ENCODE assay signal across 8 mouse cellular contexts in the genomic region with DNA sequence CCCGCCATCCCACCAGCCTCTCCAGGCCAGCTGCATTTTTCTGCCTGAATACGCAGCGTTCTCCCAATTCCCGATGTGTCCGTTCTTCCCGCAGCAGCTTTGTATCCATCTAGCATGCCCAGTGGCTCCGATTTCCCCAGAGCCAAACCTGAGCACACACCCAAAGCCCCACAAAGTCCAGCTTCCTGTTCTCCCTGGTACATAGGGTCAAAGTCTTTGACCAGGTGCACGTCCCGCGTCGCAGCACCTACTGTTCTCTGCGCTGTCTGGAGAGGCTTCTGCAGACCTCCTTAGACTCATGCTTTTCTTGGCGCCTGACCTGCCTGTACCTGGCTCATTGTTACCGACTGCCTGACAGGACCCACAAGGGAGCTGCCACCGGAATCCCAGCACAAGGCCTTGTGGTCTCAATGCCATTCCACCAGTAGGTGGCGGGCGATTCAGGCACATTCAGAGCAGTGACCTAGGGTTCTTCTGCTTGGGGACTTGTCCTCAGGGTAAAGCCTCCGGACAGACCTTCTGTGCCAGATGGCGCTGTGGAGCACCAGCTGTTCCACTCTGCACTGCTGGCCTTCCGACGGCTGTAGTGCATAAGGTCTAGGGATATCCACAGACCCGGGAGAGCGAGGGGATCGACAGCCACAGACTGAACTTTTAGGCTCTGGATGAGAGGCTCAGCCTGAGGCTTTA. TPM values are rescaled to one million over a fixed set of nuclear protein-coding genes. Genes with fewer than 3 reads are reported as not detected.
DNase-seq lines count a peak whose midpoint lies in the region; ATAC-seq and TF ChIP-seq lines count a peak whose summit lies in the region.

No protein-coding gene starts in this region.

- peak; percentile 93 for DNase-seq in CD4-positive, CD25-positive, alpha-beta regulatory T cell, adult 2 months (ENCODE audit: low read depth, low spot score)
- peak; percentile 66 for DNase-seq in brain, embryonic 18.5 days (ENCODE audit: low read depth, low spot score)
- peak; percentile 98 for DNase-seq in kidney, postnatal 0 days (ENCODE audit: low spot score)
- peak; percentile 94 for DNase-seq in liver, adult 2 months (ENCODE audit: extremely low read depth, low read depth, low spot score)
- DNase-seq in spleen, postnatal 4 days (ENCODE audit: low spot score in 2 of 2), result peak; percentile 89 to 94

- peak; percentile 99 for TF ChIP-seq CTCF in kidney, postnatal 0 days (IDR thresholded peaks at IDR 0.05; ENCODE audit: low read depth)
- peak; percentile 97 for TF ChIP-seq CTCF in liver, adult 2 months (IDR thresholded peaks at IDR 0.05; ENCODE audit: low read depth, low read length)

- H3K9ac ChIP-seq in heart, embryonic 13.5 days, result peak overlapping the region; percentile 62
- peak overlapping the region; percentile 31; the same call in 1 of the 2 replicates for H3K9ac ChIP-seq in kidney, postnatal 0 days (ENCODE audit: low read depth, low read length)
- peak overlapping the region; percentile 55 for H3K9ac ChIP-seq in liver, adult 2 months (ENCODE audit: low read depth, low read length)

- WGBS in heart, embryonic 13.5 days, result 11% methylated on average over 24 of the region's 24 CpGs
- 13% methylated on average over 24 of the region's 24 CpGs for WGBS in kidney, postnatal 0 days
- 8% methylated on average over 24 of the region's 24 CpGs for whole genome bisulfite sequencing in liver, adult 2 months

- H3K4me2 ChIP-seq in heart, embryonic 13.5 days, result peak overlapping the region; percentile 49
- peak overlapping the region; percentile 26; the same call in 1 of the 2 replicates for H3K4me2 ChIP-seq in kidney, postnatal 0 days (ENCODE audit: low read length)
- H3K4me2 ChIP-seq in myocyte (ENCODE audit: low read depth), result peak overlapping the region; percentile 45

- H3K4me3 ChIP-seq in heart, embryonic 13.5 days, result no peak overlapping the region
- H3K4me3 ChIP-seq in kidney, postnatal 0 days (replicated peaks; ENCODE audit: low read depth, low read length), result no peak overlapping the region
- 0 out of 2 replicates have a peak overlapping the region, but pooled peaks have one; percentile 5 for H3K4me3 ChIP-seq in liver, adult 2 months (ENCODE audit: insufficient read depth, low read depth, low read length)
- H3K4me3 ChIP-seq in myocyte, result no peak overlapping the region

- no peaks in the 10 kb centered on the region for H3K79me2 ChIP-seq in liver, adult 2 months (ENCODE audit: control insufficient read depth, insufficient read depth, low read length)
- H3K79me2 ChIP-seq in myocyte (ENCODE audit: control insufficient read depth, insufficient read depth), result no peaks in the 10 kb centered on the region

- no peak overlapping the region for H3K27ac ChIP-seq in heart, embryonic 13.5 days (replicated peaks)
- peak overlapping the region; percentile 36 for H3K27ac ChIP-seq in kidney, postnatal 0 days
- H3K27ac ChIP-seq in liver, adult 2 months (replicated peaks; ENCODE audit: insufficient read depth, low read depth, low read length), result peak overlapping the region; percentile 69

- peaks cover 15% of the 10 kb centered on the region for H3K36me3 ChIP-seq in heart, embryonic 13.5 days
- H3K36me3 ChIP-seq in kidney, postnatal 0 days (ENCODE audit: insufficient read depth, low read length), result peaks cover 15% of the 10 kb centered on the region; the same call in 1 of the 2 replicates
- H3K36me3 ChIP-seq in liver, adult 2 months (ENCODE audit: control insufficient read depth, insufficient read depth, low read length), result peaks cover 6% of the 10 kb centered on the region; the same call in 1 of the 2 replicates
- peaks cover 4% of the 10 kb centered on the region for H3K36me3 ChIP-seq in myocyte (ENCODE audit: control insufficient read depth, insufficient read depth)

- ATAC-seq in erythroid progenitor cell, adult 5-6 weeks (replicated peaks; ENCODE audit: low FRiP score, poor library complexity, severe bottlenecking), result peak; percentile 93
- ATAC-seq in heart, embryonic 13.5 days (ENCODE audit: extremely low read depth, insufficient number of reproducible peaks, low FRiP score, low TSS enrichment), result peak; percentile 77; the same call in 1 of the 2 replicates
- peak; percentile 83 for ATAC-seq in kidney, postnatal 0 days (replicated peaks; ENCODE audit: low FRiP score, low read depth)

- TF ChIP-seq POLR2A in liver, adult 2 months (IDR thresholded peaks at IDR 0.05; ENCODE audit: extremely low read depth, insufficient read depth, low read length), result peak; percentile 19; the same call in 1 of the 2 replicates
- no peak for TF ChIP-seq POLR2A in myocyte (IDR thresholded peaks at IDR 0.05; ENCODE audit: insufficient read length, low read depth)

- H3K9me3 ChIP-seq in heart, embryonic 13.5 days, result no peaks in the 10 kb centered on the region
- no peaks in the 10 kb centered on the region for H3K9me3 ChIP-seq in kidney, postnatal 0 days (replicated peaks; ENCODE audit: low read length)

- H3ac ChIP-seq in myocyte (ENCODE audit: control insufficient read depth, insufficient read length), result no peak overlapping the region

- peaks cover 35% of the 10 kb centered on the region for H3K4me1 ChIP-seq in heart, embryonic 13.5 days
- H3K4me1 ChIP-seq in kidney, postnatal 0 days (replicated peaks; ENCODE audit: insufficient read depth, low read length), result peaks cover 8% of the 10 kb centered on the region; the same call in 1 of the 2 replicates
- H3K4me1 ChIP-seq in liver, adult 2 months (ENCODE audit: control insufficient read depth, insufficient read depth, low read length), result peaks cover 29% of the 10 kb centered on the region

- peaks cover 9% of the 10 kb centered on the region for H3K27me3 ChIP-seq in heart, embryonic 13.5 days (replicated peaks)
- H3K27me3 ChIP-seq in kidney, postnatal 0 days (ENCODE audit: insufficient read depth, low read length), result no peaks in the 10 kb centered on the region
- no peaks in the 10 kb centered on the region for H3K27me3 ChIP-seq in liver, adult 2 months (ENCODE audit: control insufficient read depth, insufficient read depth, low read length)
- H3K27me3 ChIP-seq in myocyte (ENCODE audit: control insufficient read depth, insufficient read depth, insufficient read length), result no peaks in the 10 kb centered on the region

TF ChIP-seq in myocyte, 11 proteins besides CTCF, POLR2A, EP300 and RAD21:
- TF ChIP-seq TCF3 (IDR thresholded peaks at IDR 0.05; ENCODE audit: insufficient read length, low read depth), result peak; percentile 82
- TF ChIP-seq MYOD1 (IDR thresholded peaks at IDR 0.05; ENCODE audit: control insufficient read depth in 1 of 3, insufficient read length in 2 of 3, low read depth in 2 of 3), result peak; percentile 93 to 97 (median 97)
- TF ChIP-seq MAX (IDR thresholded peaks at IDR 0.05; ENCODE audit: low read depth), result no peak
- no peak for TF ChIP-seq SRF (IDR thresholded peaks at IDR 0.05; ENCODE audit: control insufficient read depth, insufficient read length, low read depth)
- peak; percentile 87 for TF ChIP-seq TCF12 (IDR thresholded peaks at IDR 0.05; ENCODE audit: insufficient read depth, poor library complexity, severe bottlenecking)
- no peak for TF ChIP-seq USF1 (IDR thresholded peaks at IDR 0.05; ENCODE audit: low read depth)
- TF ChIP-seq MYOG (IDR thresholded peaks at IDR 0.05; ENCODE audit: control insufficient read depth in 1 of 3, insufficient read depth in 1 of 3, insufficient read length in 2 of 3, low read depth in 2 of 3), result peak; percentile 97 to 99 (median 98)
- TF ChIP-seq REST (IDR thresholded peaks at IDR 0.05; ENCODE audit: insufficient read depth, insufficient read length), result no peak
- TF ChIP-seq E2F4 (IDR thresholded peaks at IDR 0.05; ENCODE audit: insufficient read depth), result no peak
- no peak for TF ChIP-seq POLR2AphosphoS2 (IDR thresholded peaks at IDR 0.05; ENCODE audit: insufficient read length, low read depth)
- TF ChIP-seq CEBPB (IDR thresholded peaks at IDR 0.05; ENCODE audit: insufficient read depth, poor library complexity, severe bottlenecking), result no peak

RNA-seq across cellular contexts. Expression of gene Tob2, which starts 27.3 kb away (rescaled TPM):
- 9.7 and 10.5 TPM in 2 replicates for total RNA-seq in erythroid progenitor cell, adult 5-6 weeks (2015; ENCODE audit: low replicate concordance)
- total RNA-seq in erythroid progenitor cell, adult 5-6 weeks (2017; ENCODE audit: low replicate concordance), result 8.7 and 9.4 TPM in 2 replicates
- 11.8 and 13.8 TPM in 2 replicates for polyA plus RNA-seq in heart, embryonic 13.5 days (2015; fragmentation: Nextera tagmentation; extraction: Ambion mirVana)
- 22.5 and 27.7 TPM in 2 replicates for polyA plus RNA-seq in kidney, postnatal 0 days (2015; fragmentation: Nextera tagmentation; extraction: Ambion mirVana)
- total RNA-seq in liver, adult 2 months (2014; rRNA removed), result 15.8 and 25.6 TPM in 2 replicates
- polyA plus RNA-seq in liver, adult 2 months (2012; rRNA removed), result 20.9 and 21.6 TPM in 2 replicates
- 37.9 TPM for polyA plus RNA-seq in myocyte (2012; fragmentation: generic; extraction: Trizol)

RNA-seq across cellular contexts. Expression of gene Tef, which starts 29.1 kb away (rescaled TPM):
- 1.7 and 3.2 TPM in 2 replicates for total RNA-seq in erythroid progenitor cell, adult 5-6 weeks (2015; ENCODE audit: low replicate concordance)
- 1.4 and 2.1 TPM in 2 replicates for total RNA-seq in erythroid progenitor cell, adult 5-6 weeks (2017; ENCODE audit: low replicate concordance)
- 22.0 and 22.2 TPM in 2 replicates for polyA plus RNA-seq in heart, embryonic 13.5 days (2015; fragmentation: Nextera tagmentation; extraction: Ambion mirVana)
- 17.9 and 19.9 TPM in 2 replicates for polyA plus RNA-seq in kidney, postnatal 0 days (2015; fragmentation: Nextera tagmentation; extraction: Ambion mirVana)
- 156 and 163 TPM in 2 replicates for total RNA-seq in liver, adult 2 months (2014; rRNA removed)
- 34.6 and 35.0 TPM in 2 replicates for polyA plus RNA-seq in liver, adult 2 months (2012; rRNA removed)
- polyA plus RNA-seq in myocyte (2012; fragmentation: generic; extraction: Trizol), result 58.4 TPM

RNA-seq across cellular contexts. Expression of gene Phf5a, which starts 40.4 kb away (rescaled TPM):
- total RNA-seq in erythroid progenitor cell, adult 5-6 weeks (2015; ENCODE audit: low replicate concordance), result 49.0 and 58.3 TPM in 2 replicates
- 18.6 and 46.0 TPM in 2 replicates for total RNA-seq in erythroid progenitor cell, adult 5-6 weeks (2017; ENCODE audit: low replicate concordance)
- polyA plus RNA-seq in heart, embryonic 13.5 days (2015; fragmentation: Nextera tagmentation; extraction: Ambion mirVana), result 92.7 and 114 TPM in 2 replicates
- 103 and 110 TPM in 2 replicates for polyA plus RNA-seq in kidney, postnatal 0 days (2015; fragmentation: Nextera tagmentation; extraction: Ambion mirVana)
- 12.3 and 15.6 TPM in 2 replicates for total RNA-seq in liver, adult 2 months (2014; rRNA removed)
- 27.5 and 28.7 TPM in 2 replicates for polyA plus RNA-seq in liver, adult 2 months (2012; rRNA removed)
- polyA plus RNA-seq in myocyte (2012; fragmentation: generic; extraction: Trizol), result 95.3 TPM

RNA-seq across cellular contexts. Expression of gene Aco2, which starts 40.8 kb away (rescaled TPM):
- total RNA-seq in erythroid progenitor cell, adult 5-6 weeks (2015; ENCODE audit: low replicate concordance), result 44.4 and 51.5 TPM in 2 replicates
- 72.2 and 113 TPM in 2 replicates for total RNA-seq in erythroid progenitor cell, adult 5-6 weeks (2017; ENCODE audit: low replicate concordance)
- polyA plus RNA-seq in heart, embryonic 13.5 days (2015; fragmentation: Nextera tagmentation; extraction: Ambion mirVana), result 486 and 514 TPM in 2 replicates
- polyA plus RNA-seq in kidney, postnatal 0 days (2015; fragmentation: Nextera tagmentation; extraction: Ambion mirVana), result 263 and 285 TPM in 2 replicates
- 170 and 187 TPM in 2 replicates for total RNA-seq in liver, adult 2 months (2014; rRNA removed)
- polyA plus RNA-seq in liver, adult 2 months (2012; rRNA removed), result 127 TPM in 2 replicates
- polyA plus RNA-seq in myocyte (2012; fragmentation: generic; extraction: Trizol), result 666 TPM
